Mouse (Mus musculus) testis, adult 2 months (tissue): Measurements from ENCODE around the gene Sgf29. TPM values are rescaled to one million over a fixed set of nuclear protein-coding genes. Genes with fewer than 3 reads are reported as not detected.
A peak's percentile ranks its signal among the peaks of the same experiment; 100 is the strongest.

Source experiments
- H3K27ac ChIP-seq: fragments of 200-500 bp; 2 replicates; pipeline ENCODE4 v1.5.1; 2012; ENCODE audit warnings: low read depth, low read length; ENCODE audit not compliant: control insufficient read depth, insufficient read depth
- H3K27me3 ChIP-seq: fragments of 200-500 bp; 2 replicates; pipeline ENCODE4 v1.6.1; 2012; ENCODE audit warnings: mild to moderate bottlenecking, low read length, moderate library complexity; ENCODE audit not compliant: control insufficient read depth, insufficient read depth
- H3K36me3 ChIP-seq: fragments of 200-500 bp; 2 replicates; pipeline ENCODE4 v1.6.1; 2012; ENCODE audit warnings: mild to moderate bottlenecking, low read length; ENCODE audit not compliant: control insufficient read depth, insufficient read depth
- H3K4me1 ChIP-seq: fragments of 200-500 bp; 2 replicates; pipeline ENCODE4 v1.6.1; 2012; ENCODE audit warnings: low read length; ENCODE audit not compliant: control insufficient read depth, insufficient read depth
- H3K4me3 ChIP-seq: fragments of 200-500 bp; 2 replicates; pipeline ENCODE4 v1.5.1; 2012; ENCODE audit warnings: low read depth, mild to moderate bottlenecking, low read length, moderate library complexity, mixed read lengths; ENCODE audit not compliant: control insufficient read depth
- CTCF ChIP-seq: fragments of 200-500 bp; IDR thresholded peaks from 2 replicates; pipeline ENCODE4 v1.5.1; 2012; ENCODE audit warnings: low read depth, mild to moderate bottlenecking, inconsistent platforms, low read length, moderate library complexity; ENCODE audit not compliant: control insufficient read depth, insufficient read depth, insufficient replicate concordance
- POLR2A ChIP-seq: fragments of 200-500 bp; IDR thresholded peaks from 2 replicates; pipeline ENCODE4 v1.6.1; 2012; ENCODE audit warnings: low read depth, mild to moderate bottlenecking, inconsistent platforms, low read length, moderate library complexity; ENCODE audit not compliant: control insufficient read depth
- polyA plus RNA-seq: library from polyadenylated mRNA; depleted of rRNA; stranded (reverse); fragments of >200 nt; gene quantifications from 2 replicates; pipeline ENCODE4 v1.2.3, GENCODE M21; 2012; rRNA removed

Sgf29 gene
- polyA plus RNA-seq, result 405 and 485 TPM in 2 replicates

- H3K27ac ChIP-seq, result peak within 1 kb of the TSS; percentile 97
- H3K36me3 ChIP-seq, result no peaks in the 10 kb centered on the region
- TF ChIP-seq POLR2A (peak; percentile 92), CTCF (0 out of 2 replicates have a peak, but pooled peaks have one; percentile 8)
- H3K27me3 ChIP-seq, result no peaks in the 10 kb centered on the region
- no peaks in the 10 kb centered on the region; the same call in 1 of the 2 replicates for H3K4me1 ChIP-seq
- H3K4me3 ChIP-seq, result peak within 1 kb of the TSS; percentile 95
Measured at GRCm38 (mm10) chr7:126649231-126650051, at the start of gene Sgf29. Sgf29 (plus strand) TSS chr7:126649309.

GRCm38 (mm10) chr7:126601896-126602295, 47.2 kb upstream of the Sgf29 start:
- no peak overlapping the region for H3K4me3 ChIP-seq
- no peak for TF ChIP-seq POLR2A
- TF ChIP-seq CTCF, result no peak
- H3K27me3 ChIP-seq, result no peaks in the 10 kb centered on the region
- no peak overlapping the region for H3K27ac ChIP-seq
- no peaks in the 10 kb centered on the region; the same call in 1 of the 2 replicates for H3K4me1 ChIP-seq
- H3K36me3 ChIP-seq, result no peaks in the 10 kb centered on the region

GRCm38 (mm10) chr7:126602650-126603049, 46.5 kb upstream of the Sgf29 start:
- H3K4me3 ChIP-seq, result no peak overlapping the region
- TF ChIP-seq CTCF (no peak), POLR2A (no peak)
- H3K27ac ChIP-seq, result no peak overlapping the region
- no peaks in the 10 kb centered on the region; the same call in 1 of the 2 replicates for H3K4me1 ChIP-seq
- no peaks in the 10 kb centered on the region for H3K27me3 ChIP-seq
- H3K36me3 ChIP-seq, result no peaks in the 10 kb centered on the region

- no peak overlapping the region for H3K4me3 ChIP-seq
- H3K27ac ChIP-seq, result no peak overlapping the region
- no peaks in the 10 kb centered on the region for H3K4me1 ChIP-seq
- H3K36me3 ChIP-seq, result no peaks in the 10 kb centered on the region
- H3K27me3 ChIP-seq, result no peaks in the 10 kb centered on the region
- TF ChIP-seq POLR2A, result no peak
- no peak for TF ChIP-seq CTCF
Measured at GRCm38 (mm10) chr7:126606611-126607010, 42.5 kb upstream of the Sgf29 start.

GRCm38 (mm10) chr7:126607064-126607463, 42.0 kb upstream of the Sgf29 start:
- no peaks in the 10 kb centered on the region for H3K27me3 ChIP-seq
- H3K4me3 ChIP-seq, result no peak overlapping the region
- no peaks in the 10 kb centered on the region for H3K4me1 ChIP-seq
- H3K27ac ChIP-seq, result no peak overlapping the region
- no peaks in the 10 kb centered on the region for H3K36me3 ChIP-seq
- TF ChIP-seq CTCF (no peak), POLR2A (no peak)

GRCm38 (mm10) chr7:126607796-126608195, 41.3 kb upstream of the Sgf29 start:
- Histone ChIP-seq H3K4me1 (no peaks in the 10 kb centered on the region), H3K36me3 (no peaks in the 10 kb centered on the region), H3K27ac (no peak overlapping the region), H3K4me3 (no peak overlapping the region), H3K27me3 (no peaks in the 10 kb centered on the region)
- TF ChIP-seq POLR2A, result no peak
- TF ChIP-seq CTCF, result no peak

- no peak for TF ChIP-seq POLR2A
- no peak for TF ChIP-seq CTCF
- H3K27me3 ChIP-seq, result no peaks in the 10 kb centered on the region
- no peaks in the 10 kb centered on the region for H3K4me1 ChIP-seq
- H3K4me3 ChIP-seq, result no peak overlapping the region
- H3K36me3 ChIP-seq, result no peaks in the 10 kb centered on the region
- H3K27ac ChIP-seq, result no peak overlapping the region
Measured at GRCm38 (mm10) chr7:126612736-126613135, 36.4 kb upstream of the Sgf29 start.
